Mouse (Mus musculus) intestine, postnatal 0 days (tissue): ENCODE results near the gene Xpnpep2. TPM values are rescaled to one million over a fixed set of nuclear protein-coding genes. Genes with fewer than 3 reads are reported as not detected.
A peak's percentile ranks its signal among the peaks of the same experiment; 100 is the strongest.

Source experiments
- ATAC-seq: fragments of 200-750 bp; cut with Nextera tagmentation; 2 replicates; pipeline ENCODE4 v1.8.0; 2017; ENCODE audit warnings: mild to moderate bottlenecking, moderate TSS enrichment, moderate library complexity
- H3K27ac ChIP-seq: fragments of 300-500 bp; sonication (generic); 2 replicates; pipeline ENCODE4 v1.5.1; 2014; ENCODE audit warnings: mild to moderate bottlenecking, low read depth, low read length, moderate library complexity
- H3K27me3 ChIP-seq: fragments of 300-500 bp; sonication (generic); replicated peaks from 2 replicates; pipeline ENCODE4 v1.6.1; 2014; ENCODE audit warnings: low read length, mixed read lengths; ENCODE audit not compliant: control insufficient read depth, insufficient read depth
- H3K36me3 ChIP-seq: fragments of 300-500 bp; sonication (generic); 2 replicates; pipeline ENCODE4 v1.6.1; 2014; ENCODE audit warnings: mild to moderate bottlenecking, moderate library complexity; ENCODE audit not compliant: control insufficient read depth, insufficient read depth
- H3K4me1 ChIP-seq: fragments of 300-500 bp; sonication (generic); replicated peaks from 2 replicates; pipeline ENCODE4 v1.6.1; 2014; ENCODE audit warnings: antibody characterized with exemption, low read length, mixed read lengths; ENCODE audit not compliant: control insufficient read depth, insufficient read depth
- H3K4me2 ChIP-seq: fragments of 300-500 bp; sonication (generic); replicated peaks from 2 replicates; pipeline ENCODE4 v1.6.1; 2014; ENCODE audit warnings: low read depth, mild to moderate bottlenecking, moderate library complexity
- H3K4me3 ChIP-seq: fragments of 300-500 bp; sonication (generic); 2 replicates; pipeline ENCODE4 v1.5.1; 2014; ENCODE audit warnings: low read depth, low read length
- H3K9ac ChIP-seq: fragments of 300-500 bp; sonication (generic); 2 replicates; pipeline ENCODE4 v1.6.1; 2014; ENCODE audit warnings: mild to moderate bottlenecking, low read depth, low read length
- H3K9me3 ChIP-seq: fragments of 300-500 bp; sonication (generic); 2 replicates; pipeline ENCODE4 v1.6.1; 2016; ENCODE audit warnings: mixed run types; ENCODE audit not compliant: control insufficient read depth
- CTCF ChIP-seq: sonication (generic); IDR thresholded peaks from 2 replicates; pipeline ENCODE4 v1.5.1; 2016; ENCODE audit warnings: low read depth, mild to moderate bottlenecking, control low read depth, antibody characterized with exemption, moderate library complexity
- WGBS: fragments of 180-500 bp; shearing (Covaris S2); extraction: QIAGEN DNeasy Blood & Tissue Kit; methylation state at CpG from one replicate; pipeline ENCODE4 v1.1.7; 2014; 5-methylcytosine and 5-hydroxymethylcytosine counted together
- polyA plus RNA-seq: library from polyadenylated mRNA; unstranded; fragments of >200 nt; fragmentation: Nextera tagmentation; extraction: Ambion mirVana; gene quantifications from 2 replicates; pipeline ENCODE4 v1.2.1, GENCODE M21; 2015

The Xpnpep2 gene
- polyA plus RNA-seq, 1 experiment from 2014 or later = 4.4 TPM

DNA sequence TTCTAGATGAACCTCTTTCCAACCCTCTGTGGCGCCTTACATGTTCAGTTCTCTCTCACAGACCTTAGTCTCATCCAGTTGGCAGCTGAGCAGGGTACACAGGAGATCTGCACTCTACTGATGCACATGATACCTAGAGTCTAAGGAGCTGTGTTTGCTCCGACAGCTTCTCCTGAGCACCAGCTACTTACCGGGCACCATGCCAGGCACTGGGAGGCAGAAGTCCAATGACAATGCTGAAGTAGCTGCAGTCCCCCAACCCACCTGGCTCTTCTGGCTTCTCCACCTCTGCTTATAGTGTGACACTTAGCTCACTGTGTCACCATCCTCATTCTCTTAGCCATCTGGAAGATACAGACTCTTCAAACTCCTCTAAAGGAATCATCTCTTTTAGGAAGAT lies 33.8 kb upstream of the Xpnpep2 start:
- H3K27ac ChIP-seq = no peak overlapping the region
- H3K4me3 ChIP-seq = no peak overlapping the region
- no peaks in the 10 kb centered on the region for H3K36me3 ChIP-seq
- WGBS = 87% methylated on average over 3 of the region's 3 CpGs
- no peak for ATAC-seq
- no peaks in the 10 kb centered on the region for H3K4me1 ChIP-seq
- TF ChIP-seq CTCF = no peak
- no peak overlapping the region for H3K4me2 ChIP-seq
- 0 out of 2 replicates have a peak, but pooled peaks cover 4% of the 10 kb centered on the region for H3K27me3 ChIP-seq
- no peaks in the 10 kb centered on the region for H3K9me3 ChIP-seq
- H3K9ac ChIP-seq = no peak overlapping the region

DNA sequence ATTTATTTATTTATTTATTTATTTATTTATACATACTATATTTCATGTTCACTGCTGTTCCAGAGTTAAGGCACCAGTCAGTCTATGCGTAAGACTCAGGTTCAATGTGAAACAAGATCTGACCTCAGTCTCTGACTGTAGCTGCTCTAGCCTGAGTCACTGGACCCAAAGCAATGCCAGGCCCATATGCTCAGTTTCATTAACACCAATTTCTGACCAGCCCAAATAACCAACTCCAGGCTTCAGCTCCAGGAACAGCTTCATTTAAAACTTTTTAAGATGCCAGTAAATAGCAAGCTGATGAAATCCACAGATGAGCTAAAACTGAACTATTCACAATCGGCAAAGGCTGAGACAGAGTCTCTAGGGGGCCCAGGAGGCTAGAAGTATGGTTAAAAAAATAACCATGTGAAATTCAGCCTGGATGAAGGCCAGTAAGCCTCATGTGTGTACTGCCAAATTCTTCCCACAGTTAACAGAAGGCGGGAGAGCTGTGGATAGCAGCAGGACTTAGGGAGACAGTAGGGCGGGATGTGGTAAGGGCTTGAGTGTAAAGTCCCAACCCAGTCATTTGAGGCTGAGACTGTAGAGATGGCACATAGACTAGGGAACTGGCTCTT lies 31.6 kb upstream of the Xpnpep2 start:
- no peak for ATAC-seq
- Histone ChIP-seq H3K36me3 (no peaks in the 10 kb centered on the region), H3K4me2 (no peak overlapping the region), H3K4me3 (no peak overlapping the region), H3K27ac (no peak overlapping the region), H3K4me1 (no peaks in the 10 kb centered on the region), H3K9ac (no peak overlapping the region), H3K9me3 (no peaks in the 10 kb centered on the region), H3K27me3 (0 out of 2 replicates have a peak, but pooled peaks cover 4% of the 10 kb centered on the region)
- TF ChIP-seq CTCF = no peak
- 83% methylated on average over 4 of the region's 4 CpGs for whole genome bisulfite sequencing

DNA sequence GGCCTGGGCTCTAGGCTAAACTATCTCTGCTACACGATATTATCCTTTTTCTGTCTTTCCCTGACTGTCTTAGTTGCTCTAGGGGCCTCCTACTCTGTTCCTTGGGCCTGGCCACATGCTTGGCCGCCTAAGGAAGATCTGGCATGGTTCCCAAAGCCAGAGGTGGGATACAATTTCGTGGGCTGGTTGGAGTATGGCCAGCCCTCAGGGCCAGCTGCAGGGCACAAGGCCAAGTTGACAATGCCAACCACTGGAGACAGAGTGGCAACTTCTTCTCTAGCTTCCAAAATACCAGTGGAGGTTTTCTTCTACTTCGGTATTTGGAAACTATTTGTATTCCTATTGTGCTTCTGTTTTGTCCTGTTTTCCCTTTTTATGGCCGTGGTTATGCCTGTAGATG lies 26.2 kb upstream of the Xpnpep2 start:
- no peak overlapping the region for H3K27ac ChIP-seq

DNA sequence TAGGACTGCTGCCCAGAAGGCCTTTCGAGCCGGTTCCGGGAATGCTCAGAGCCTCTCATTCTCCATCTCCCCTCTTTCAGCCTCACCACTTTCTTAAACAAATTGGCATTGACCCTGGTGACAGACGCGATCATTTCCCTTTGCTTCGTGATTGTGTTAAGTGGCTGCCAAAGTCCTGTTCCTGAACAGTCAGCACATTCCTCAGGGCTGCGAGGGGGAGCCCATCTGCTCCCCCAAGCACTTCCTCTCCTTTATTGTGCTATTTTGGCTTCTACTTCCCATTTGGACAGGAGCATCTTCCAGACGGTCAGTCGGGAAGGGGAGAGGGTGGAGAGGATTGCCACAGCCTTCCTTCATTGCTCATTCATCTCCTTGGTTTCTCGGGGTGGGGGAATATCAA lies 16.4 kb upstream of the Xpnpep2 start:
- TF ChIP-seq CTCF = no peak
- WGBS = 64% methylated on average over 10 of the region's 10 CpGs
- Histone ChIP-seq H3K4me1 (no peaks in the 10 kb centered on the region), H3K27ac (no peak overlapping the region), H3K36me3 (no peaks in the 10 kb centered on the region), H3K4me2 (no peak overlapping the region), H3K4me3 (no peak overlapping the region), H3K9me3 (no peaks in the 10 kb centered on the region), H3K9ac (no peak overlapping the region), H3K27me3 (no peaks in the 10 kb centered on the region)
- no peak for ATAC-seq

More for the DNA sequence above, 26.2 kb upstream of the Xpnpep2 start:
- no peak overlapping the region for H3K4me3 ChIP-seq
- 60% methylated on average over 5 of the region's 5 CpGs for WGBS
- no peaks in the 10 kb centered on the region for H3K4me1 ChIP-seq
- H3K9ac ChIP-seq = no peak overlapping the region
- no peaks in the 10 kb centered on the region for H3K9me3 ChIP-seq
- no peaks in the 10 kb centered on the region for H3K36me3 ChIP-seq
- ATAC-seq = no peak
- TF ChIP-seq CTCF = no peak
- no peaks in the 10 kb centered on the region for H3K27me3 ChIP-seq
- no peak overlapping the region for H3K4me2 ChIP-seq

DNA sequence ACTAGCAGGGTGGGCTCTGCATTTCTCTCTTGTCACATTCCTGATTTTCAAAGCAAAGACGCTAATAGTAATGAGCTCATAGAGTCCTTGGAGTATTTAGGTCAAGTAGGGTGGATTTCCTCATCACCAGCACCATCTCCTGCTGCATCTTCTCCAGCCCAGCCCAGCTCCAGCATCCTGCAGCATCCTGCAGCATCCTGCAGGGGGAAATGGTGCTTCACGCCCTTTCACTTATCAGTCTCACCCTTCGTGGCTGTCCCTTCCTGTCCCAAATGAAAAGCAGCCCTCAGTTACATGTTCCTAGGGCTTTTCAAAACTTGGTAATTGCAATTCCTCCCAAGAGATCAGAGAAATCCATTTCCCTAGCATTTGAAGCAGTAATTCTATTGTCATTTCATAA lies 15.0 kb upstream of the Xpnpep2 start:
- no peak for ATAC-seq
- H3K9me3 ChIP-seq = no peaks in the 10 kb centered on the region
- H3K36me3 ChIP-seq = no peaks in the 10 kb centered on the region
- no peaks in the 10 kb centered on the region for H3K4me1 ChIP-seq
- H3K4me2 ChIP-seq = no peak overlapping the region
- no peak overlapping the region for H3K27ac ChIP-seq
- TF ChIP-seq CTCF = peak; percentile 58
- 45% methylated on average over 3 of the region's 3 CpGs for whole genome bisulfite sequencing
- H3K27me3 ChIP-seq = no peaks in the 10 kb centered on the region
- no peak overlapping the region for H3K9ac ChIP-seq
- no peak overlapping the region for H3K4me3 ChIP-seq

DNA sequence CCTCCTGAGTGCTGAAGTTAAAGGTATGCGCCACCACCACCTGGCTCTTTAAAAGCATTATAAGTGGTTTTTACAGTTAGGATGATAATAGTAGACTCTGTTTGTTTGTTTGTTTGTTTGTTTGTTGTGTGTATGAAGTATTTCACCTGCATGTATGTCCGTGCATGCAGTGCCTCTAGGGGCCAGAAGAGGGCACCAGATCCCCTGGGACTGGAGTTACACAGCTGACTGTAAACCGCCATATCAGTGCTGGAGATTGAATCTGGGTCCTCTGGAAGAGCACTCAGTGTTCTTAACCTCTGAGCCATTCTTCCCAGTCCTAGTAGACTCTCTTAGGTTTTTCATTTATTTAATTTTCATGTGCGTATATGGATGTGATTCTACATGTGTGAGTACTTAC lies 13.9 kb upstream of the Xpnpep2 start:
- Histone ChIP-seq H3K4me2 (no peak overlapping the region), H3K9ac (no peak overlapping the region), H3K36me3 (no peaks in the 10 kb centered on the region), H3K4me1 (no peaks in the 10 kb centered on the region), H3K27me3 (no peaks in the 10 kb centered on the region), H3K9me3 (no peaks in the 10 kb centered on the region), H3K27ac (no peak overlapping the region), H3K4me3 (no peak overlapping the region)
- peak; percentile 71 for TF ChIP-seq CTCF
- WGBS = 74% methylated on average over 4 of the region's 4 CpGs
- ATAC-seq = no peak

DNA sequence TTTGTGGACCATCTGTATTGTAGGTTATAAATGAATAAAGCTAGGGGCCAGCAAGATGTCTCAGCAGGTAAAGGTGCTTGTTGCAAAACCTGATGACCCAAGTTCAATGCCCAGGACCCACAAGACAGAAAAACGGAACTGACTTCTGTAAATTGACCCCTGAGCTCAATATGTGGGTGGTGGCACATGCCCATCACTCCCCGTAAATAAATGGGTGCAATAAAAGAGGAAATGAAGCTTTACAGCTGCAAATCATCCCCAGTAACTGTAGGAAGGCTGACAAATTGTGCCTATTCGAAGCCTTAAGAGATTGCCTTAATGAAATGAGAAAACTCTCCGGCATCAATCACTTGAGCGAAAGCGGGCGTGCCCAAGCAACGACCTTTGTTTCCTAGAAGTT lies 11.9 kb upstream of the Xpnpep2 start:
- Histone ChIP-seq H3K27me3 (no peaks in the 10 kb centered on the region), H3K9me3 (no peaks in the 10 kb centered on the region), H3K4me3 (no peak overlapping the region), H3K36me3 (no peaks in the 10 kb centered on the region), H3K27ac (no peak overlapping the region), H3K4me2 (no peak overlapping the region), H3K9ac (no peak overlapping the region), H3K4me1 (no peaks in the 10 kb centered on the region)
- ATAC-seq = no peak
- WGBS = 47% methylated on average over 8 of the region's 8 CpGs
- TF ChIP-seq CTCF = no peak
